Mouse (Mus musculus) gastrocnemius, postnatal 36 days (tissue): Measurements from ENCODE around the gene Trappc11. TPM values are rescaled to one million over a fixed set of nuclear protein-coding genes. Genes with fewer than 3 reads are reported as not detected.

Experiments
- DNase-seq, 2 experiments: peaks; one replicate each; pipeline ENCODE4 v3.0.0; 2022
- intact Hi-C: fragments of 180-260 bp; cut with DNase I; formaldehyde crosslinking; loops from one replicate; pipeline ENCODE4 v1.15.1; 2025
- long read RNA-seq, 2 experiments: library from polyadenylated mRNA; stranded (forward); transcript quantifications; one replicate each; pipeline ENCODE4 v2.0.0; 2021
- total RNA-seq, 2 experiments: library from RNA; stranded (reverse); gene quantifications; 2 replicates each; pipeline ENCODE4 v1.2.3; 2021

Trappc11 gene
- 10 to 100 TPM; 15.8 to 18.3 TPM for total RNA-seq
- long read RNA-seq, experiment 1, full-length matches to known transcripts, result 2 of 10 reads
- long read RNA-seq, experiment 1, partial matches to known transcripts, result 7 of 10 reads
- long read RNA-seq, experiment 1, other reads (novel, unspliced or antisense), result 1 of 10 reads
- long read RNA-seq, experiment 2, full-length matches to known transcripts, result 2 of 16 reads
- long read RNA-seq, experiment 2, partial matches to known transcripts, result 2 of 16 reads
- long read RNA-seq, experiment 2, other reads (novel, unspliced or antisense), result 12 of 16 reads

DNA sequence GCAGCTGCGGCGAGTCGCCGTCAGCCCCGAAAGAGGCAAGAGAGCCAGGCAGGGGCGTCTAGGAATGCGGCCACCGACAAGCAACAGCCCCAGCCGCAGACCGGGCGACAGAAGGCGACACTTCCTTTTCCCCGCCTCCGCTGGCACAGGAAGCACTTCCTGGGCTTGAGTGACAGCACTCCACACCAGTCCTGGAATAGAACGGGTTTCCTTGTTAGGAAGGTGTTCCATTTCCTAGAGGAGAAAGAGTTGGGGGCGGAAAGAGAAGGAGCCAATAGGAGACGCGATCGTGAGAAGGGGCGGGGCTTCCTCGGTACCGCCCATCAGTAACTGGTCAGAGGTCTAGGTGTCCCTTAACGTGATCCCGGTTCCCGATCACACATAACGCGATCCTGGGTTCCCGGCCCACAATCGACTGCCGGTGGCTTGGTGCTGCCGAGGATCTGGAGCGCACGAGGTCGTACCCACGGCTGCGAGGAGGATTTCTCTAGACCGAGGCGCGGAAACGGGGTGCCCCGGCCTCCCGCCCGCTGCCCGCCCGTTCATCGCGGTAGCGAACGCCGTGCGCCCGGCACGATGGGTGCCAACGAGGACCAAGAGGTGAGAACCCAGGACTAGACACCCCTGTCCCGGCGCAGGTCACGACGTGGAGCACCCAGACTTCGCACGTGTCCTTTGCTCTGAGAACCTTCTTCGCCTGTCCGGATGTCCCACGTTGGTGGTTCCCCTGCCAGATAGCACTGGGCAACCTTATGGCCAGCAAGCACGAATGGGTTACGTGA is at the start of gene Trappc11, which contains the start of gene Rwdd4a:
Gene Trappc11, minus strand, starts transcription at position 127 of the 782 bp plus-strand sequence.
Gene Rwdd4a, plus strand, starts transcription at position 321 of the 782 bp plus-strand sequence.
- intact Hi-C loops, result no loop called here
- DNase-seq, result peak; percentile 93 to 98

DNA sequence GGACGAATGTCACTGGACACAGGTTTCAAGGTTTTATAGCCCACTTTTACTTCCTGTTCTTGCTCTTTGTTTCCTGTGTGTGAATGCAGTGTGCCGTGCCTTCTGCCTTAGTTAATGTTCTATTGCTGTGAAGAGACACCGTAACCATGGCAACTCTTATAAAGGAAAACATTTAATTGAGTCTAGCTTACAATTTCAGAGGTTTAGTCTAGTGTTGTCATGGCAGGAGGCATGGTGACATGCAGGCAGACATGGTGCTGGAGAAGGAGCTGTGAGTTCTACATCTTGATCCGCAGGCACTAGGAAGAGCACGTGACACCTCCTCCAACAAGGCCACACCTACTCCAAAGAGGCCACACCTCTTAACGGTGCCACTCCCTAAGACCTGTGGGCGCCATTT is 48.2 kb upstream of the Trappc11 start:
- intact Hi-C loops, result no loop called here
- no peak for DNase-seq

DNA sequence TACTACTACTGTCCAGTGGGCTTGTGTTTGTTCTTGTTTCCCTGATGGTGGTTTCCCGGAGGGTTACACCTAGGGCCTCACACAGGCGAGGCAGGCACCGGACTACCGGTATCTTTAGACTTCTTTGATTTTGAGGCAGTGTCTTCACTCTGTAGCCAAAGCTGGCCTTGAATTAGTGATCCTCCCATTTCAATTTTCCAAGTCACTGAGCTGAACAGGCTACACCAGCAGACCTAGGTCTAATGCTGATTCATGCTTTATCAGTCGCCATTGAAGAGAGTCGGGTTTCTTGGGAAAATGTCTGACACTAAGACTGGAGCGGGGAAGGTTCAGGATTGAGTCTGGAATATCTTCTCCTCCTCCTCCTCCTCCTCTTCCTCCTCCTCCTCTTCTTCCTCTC is 40.2 kb upstream of the Trappc11 start:
- intact Hi-C loops, result no loop called here
- no peak for DNase-seq

DNA sequence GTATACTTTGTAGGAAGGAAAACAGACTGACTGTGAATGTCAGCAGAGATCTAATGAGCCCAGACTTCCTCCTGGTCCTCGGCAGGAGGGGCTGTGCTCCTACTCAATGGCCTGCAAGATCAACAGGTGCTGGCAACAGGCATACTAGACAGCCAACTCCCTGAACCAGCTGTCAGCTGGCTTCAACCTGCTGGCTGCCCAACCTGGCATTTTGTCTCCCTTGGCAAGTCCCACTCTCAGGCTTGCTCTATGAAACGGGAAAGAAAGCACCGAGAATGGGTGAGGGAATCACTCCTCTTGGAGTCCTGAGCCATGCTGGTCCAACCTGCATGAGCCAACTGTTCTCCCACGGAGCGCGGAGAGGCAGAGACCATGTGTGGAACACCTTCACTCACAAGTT is 36.9 kb upstream of the Trappc11 start:
- DNase-seq, result peak; percentile 43 to 53
- intact Hi-C loops, result no loop called here

DNA sequence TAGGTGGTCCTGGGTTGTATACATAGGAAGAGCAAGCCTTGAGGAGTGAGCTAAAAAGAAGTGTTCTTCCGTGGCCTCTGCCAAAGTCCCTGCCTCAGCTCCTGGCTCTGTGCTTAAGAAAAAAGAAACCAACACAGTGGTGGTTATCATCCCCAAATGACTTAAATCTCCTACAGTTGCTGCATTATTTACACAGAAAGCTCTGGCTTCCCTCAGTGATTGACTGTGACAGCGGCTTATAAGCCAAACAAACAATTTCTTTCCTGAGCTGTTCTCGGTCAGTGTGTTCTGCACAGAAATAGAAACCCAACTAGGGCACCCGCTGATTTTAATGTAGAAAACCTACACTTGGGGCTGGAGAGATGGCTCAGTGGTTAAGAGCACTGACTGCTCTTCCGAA is 34.8 kb upstream of the Trappc11 start:
- DNase-seq, result no peak
- intact Hi-C loops, result no loop called here

DNA sequence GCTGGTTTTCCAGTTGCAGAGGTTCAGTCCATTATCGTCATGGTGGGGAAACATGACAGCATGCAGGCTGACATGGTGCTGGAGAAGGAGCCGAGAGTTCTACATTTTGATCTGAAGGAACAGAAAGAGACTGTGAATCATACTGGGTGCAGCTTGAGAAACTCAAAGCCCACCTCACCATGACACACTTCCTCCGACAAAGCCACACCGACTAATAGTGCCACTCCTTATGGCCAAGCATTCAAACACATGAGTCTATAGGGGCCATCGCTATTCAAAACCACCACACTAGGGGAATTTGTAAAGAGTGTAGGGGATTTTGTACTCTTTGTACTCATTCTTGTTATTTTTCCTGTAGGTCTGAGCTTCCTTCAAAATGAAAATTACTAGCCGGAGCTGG is 33.3 kb upstream of the Trappc11 start:
- intact Hi-C loops, result no loop called here

DNA sequence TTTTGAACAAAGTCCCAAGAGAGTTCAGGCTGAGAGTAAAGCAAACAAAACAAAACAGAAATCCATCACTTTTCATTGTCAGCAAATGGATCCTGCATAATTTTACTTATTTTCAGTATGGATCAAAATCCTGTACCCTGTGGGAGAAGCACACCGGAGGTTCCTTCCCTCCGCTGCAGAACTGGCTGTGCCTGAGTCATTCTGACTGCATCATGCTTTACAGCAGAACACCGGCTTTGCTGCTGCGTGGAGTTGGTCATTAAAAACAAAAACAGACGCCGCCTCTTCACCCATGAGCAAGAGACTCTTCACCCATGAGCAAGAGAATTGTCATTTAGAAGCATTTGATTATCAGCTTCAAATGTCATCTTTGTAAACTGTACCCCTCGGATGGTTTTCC is 27.5 kb upstream of the Trappc11 start:
- DNase-seq, result no peak
- intact Hi-C loops, result no loop called here

More for the DNA sequence above, 33.3 kb upstream of the Trappc11 start:
- DNase-seq, result no peak

DNA sequence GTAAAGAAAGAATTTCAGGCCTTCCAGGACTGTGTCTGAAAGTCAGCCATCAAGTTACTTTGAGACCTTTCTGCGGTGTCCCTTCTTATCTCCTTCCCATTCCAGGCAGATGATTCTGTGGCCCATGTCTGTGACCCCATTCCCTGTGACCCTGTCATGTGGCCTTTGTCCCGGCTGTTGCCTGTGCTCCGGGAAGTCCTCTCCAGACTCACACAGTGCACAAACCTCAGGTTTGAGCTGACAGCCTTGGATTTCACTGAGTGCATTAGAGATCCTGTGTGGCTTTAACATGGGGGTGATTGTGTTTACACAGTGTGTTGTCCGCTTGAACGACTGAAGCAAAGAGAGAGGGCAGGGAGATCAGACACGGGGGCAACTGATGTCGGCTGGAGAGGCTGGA is 25.0 kb upstream of the Trappc11 start:
- intact Hi-C loops, result no loop called here
- DNase-seq, result no peak

DNA sequence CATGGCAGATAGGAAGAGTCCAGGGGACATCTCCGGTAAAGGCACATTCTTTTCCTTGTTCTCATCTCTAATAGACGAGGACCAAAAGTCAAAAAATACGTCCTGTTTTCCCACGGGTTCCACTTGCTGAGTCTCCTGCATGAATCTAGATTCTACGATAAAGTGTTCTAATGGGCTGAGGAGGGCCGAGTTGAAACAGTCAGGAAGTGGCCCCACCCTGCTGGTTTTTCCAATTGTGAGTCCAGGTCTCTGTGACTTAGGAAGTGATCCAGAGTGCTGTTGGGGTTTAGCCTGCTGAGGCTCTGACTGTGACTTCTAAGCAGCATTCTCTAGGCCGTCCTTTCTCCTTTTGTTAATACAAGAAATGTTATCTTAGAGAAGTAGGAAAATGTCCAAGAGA is 23.2 kb upstream of the Trappc11 start:
- intact Hi-C loops, result no loop called here
- no peak for DNase-seq

DNA sequence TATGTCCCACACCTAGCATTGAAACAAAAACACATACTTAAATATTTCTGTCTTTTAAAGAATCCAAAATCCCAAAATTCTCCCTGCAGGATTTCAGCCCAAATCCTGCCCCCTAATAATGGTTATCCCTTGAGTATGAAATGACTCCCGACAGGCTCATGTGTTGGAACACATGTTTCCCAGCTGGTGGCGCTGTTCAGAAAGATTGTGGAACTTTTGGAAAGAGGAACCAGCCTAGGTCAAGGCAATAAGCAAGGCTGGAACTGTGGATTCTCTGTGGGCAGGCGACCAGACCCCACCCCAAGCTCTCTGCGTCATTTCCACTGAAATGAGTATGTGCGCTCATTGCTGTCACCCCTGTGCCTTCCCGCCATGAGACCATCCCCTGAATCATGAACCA is 20.3 kb upstream of the Trappc11 start:
- intact Hi-C loops, result no loop called here
- no peak for DNase-seq

DNA sequence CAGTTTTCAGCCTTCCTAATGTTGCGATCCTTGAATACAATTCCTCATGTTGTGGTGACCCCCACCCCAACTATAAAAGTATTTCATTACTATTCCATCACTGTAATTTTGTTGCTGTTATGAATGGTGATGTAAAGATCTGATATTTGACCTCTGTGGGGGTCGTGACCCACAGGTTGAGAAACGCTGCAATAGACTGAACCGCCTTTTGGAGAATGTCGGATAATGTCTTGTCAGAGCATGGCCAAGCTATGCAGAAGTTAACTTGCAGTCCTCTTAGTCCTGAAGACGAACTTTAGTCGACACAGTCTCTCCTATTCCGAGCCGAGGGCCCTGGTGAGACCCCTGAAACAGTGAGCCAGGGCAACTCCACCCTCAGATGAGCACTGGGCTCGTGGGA is 13.8 kb upstream of the Trappc11 start:
- no peak for DNase-seq
- intact Hi-C loops, result no loop called here

DNA sequence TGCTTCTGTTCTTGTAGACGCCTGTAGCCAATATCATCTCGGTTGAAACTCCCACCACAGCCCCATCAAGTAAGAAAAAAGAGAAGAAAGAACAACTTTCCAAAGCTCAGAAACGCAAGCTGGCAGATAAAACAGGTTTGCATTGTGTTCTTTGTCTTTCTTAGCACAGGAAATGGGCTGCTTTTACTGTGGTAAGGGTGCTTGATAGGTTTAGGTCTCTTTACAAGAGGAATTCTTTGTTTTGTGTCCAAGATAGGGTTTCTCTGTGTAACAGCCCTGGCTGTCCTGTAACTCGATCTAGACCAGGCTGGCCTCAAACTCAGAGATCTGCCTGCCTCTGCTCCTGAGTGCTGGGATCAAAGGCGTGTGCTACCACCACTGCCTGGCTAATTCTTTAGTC is 10.8 kb upstream of the Trappc11 start:
- no peak for DNase-seq
- intact Hi-C loops, result no loop called here

DNA sequence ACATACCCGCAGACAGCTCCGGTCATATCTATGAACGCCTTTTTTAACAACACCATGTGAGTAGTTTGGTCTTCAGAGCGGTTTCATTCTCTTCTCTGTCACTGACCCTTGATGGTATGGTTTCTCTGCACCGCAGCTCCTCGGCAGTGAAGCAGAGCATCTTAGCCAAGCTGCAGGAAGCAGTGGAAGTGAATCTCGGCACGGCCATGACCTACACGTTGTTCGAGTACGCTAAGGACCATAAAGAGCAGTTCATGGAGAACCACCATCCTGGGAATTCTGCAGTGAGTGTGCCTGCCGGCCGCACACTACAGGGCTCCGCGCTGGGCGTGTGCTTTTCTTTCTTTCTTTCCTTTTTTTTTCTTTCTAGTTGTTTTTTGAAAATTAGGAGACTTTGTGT is 9.5 kb upstream of the Trappc11 start:
- no peak for DNase-seq
- intact Hi-C loops, result no loop called here

DNA sequence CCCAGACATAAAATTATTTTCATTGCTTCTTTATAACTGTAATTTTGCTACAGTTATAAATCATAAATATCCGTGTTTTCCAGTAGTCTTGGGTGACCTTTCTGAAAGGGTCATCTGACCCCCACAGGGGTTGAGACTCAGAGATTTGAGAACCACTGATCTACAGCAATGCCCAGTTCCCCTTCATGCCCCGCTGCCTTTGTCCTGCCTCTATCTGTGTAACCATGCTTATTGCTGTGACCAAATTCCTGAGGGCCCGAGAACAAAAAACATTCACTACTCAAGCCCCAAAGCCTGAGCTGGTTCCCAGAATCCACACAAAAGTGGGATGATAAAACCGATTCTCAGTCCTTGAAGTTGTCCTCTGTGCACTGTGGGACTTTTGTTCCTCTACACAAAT is 5.1 kb upstream of the Trappc11 start:
- intact Hi-C loops, result no loop called here

DNA sequence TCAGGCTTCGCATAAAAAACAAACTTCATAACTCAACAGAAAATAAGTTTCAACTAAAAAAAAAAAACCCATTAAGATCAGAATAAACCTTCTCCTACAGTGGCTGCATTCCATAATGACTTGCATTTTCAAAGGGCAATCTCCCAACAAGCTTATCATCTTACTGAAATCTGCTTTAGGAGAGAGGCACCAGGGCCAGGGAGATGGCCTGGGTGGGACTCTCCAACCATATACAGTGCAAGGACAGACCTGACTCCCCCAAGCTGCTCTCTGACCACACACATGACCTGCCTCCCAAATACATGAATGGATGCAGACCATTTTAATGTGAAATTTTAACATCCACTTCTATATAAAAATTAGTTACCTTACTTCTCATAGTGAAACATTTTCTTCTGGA is 5.2 kb downstream of the Trappc11 start:
- intact Hi-C loops, result no loop called here

More for the DNA sequence above, 5.1 kb upstream of the Trappc11 start:
- no peak for DNase-seq

DNA sequence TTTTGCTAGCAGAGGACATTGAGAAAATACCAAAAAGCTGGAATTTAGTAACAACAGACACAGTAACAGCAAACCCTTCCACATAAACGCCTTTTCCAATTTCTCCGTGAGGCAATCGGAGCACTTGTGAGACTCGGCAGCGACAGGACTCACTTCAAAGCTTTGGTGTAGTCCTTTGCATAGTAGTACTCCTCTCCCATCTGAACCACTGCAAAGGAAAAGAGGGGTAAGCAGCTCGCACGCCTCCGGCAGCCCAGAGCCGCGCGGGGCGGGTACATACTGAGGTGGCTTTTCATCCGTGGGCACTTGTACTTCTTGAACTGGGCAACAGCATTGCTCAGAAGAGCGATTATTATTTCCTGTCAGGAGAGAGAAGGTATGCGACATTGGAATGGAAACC is 19.7 kb downstream of the Trappc11 start:
- intact Hi-C loops, result no loop called here
- DNase-seq, result no peak

More for the DNA sequence above, 5.2 kb downstream of the Trappc11 start:
- no peak for DNase-seq

DNA sequence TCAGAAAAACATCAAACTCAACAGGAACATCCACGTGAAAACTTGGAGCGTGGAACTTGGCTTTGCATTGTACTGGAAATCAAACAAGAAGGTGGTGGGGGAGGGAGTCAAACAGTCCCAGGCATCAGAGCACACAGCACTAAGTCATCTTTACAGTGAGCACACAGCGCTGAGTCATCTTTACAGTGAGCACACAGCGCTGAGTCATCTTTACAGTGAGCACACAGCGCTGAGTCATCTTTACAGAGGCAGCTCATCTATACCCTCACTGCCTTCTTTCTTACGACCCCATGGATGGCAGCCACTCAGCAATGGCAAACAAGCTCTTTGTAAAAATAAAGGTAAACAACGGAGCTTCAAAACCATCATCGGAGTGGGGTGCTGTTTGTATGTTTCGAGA is 22.3 kb downstream of the Trappc11 start:
- intact Hi-C loops, result no loop called here
- no peak for DNase-seq

DNA sequence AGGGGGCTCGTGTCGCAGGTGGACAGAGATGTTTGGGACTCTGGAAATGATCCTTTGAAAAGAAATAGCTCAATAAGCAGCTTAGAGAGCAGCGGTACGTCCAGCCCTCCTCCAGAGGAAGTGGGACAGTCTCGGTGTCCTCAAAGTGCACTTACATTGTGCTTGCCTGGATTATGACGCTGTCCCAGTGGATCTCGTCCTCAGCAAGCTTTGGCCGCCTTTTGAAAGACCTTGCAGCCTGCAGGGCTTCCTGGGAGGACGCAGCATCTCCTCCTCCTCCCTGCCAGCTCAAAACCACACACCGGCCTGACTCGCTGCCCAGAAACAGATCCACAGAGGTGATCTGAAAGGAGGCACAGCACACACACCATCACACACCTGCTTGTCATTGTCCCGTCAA is 27.8 kb downstream of the Trappc11 start:
- no peak for DNase-seq
- intact Hi-C loops, result no loop called here

DNA sequence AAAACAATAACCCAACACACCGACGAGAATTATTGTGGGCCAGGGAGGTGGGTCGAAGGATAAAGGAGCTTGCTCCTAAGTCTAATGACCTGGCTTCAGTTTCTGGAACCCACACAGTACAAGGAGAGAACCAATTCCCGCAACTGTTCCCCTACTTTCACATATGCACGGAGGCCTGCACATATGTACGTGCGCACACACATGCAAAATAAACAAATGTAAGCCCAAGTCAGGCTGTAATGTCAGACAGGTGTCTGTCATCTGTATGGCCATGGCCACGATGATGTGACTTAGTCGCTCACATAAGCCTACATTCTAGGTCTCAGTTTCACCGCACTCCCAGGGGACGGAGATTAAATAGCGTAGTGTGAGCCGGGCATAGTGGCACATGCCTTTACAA is 30.7 kb downstream of the Trappc11 start:
- intact Hi-C loops, result no loop called here
- no peak for DNase-seq

DNA sequence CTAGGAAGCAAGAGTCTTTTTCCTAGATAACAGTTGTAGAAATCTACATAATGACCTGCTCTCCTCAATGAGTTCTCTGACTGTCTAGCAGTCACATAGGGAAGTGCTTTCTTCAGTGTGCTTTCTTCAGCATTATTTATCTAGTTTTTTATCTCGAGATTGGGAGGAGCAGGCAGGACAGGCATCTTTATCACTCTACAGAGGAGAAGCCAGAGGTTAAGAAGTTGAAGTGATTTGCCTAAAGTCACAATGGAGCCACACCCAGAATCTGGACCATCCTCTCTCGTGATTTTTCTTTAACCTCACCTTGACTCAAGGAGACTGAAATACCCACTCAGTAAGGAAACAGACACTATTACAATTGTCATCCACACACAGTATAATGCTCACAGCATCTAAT is 31.3 kb downstream of the Trappc11 start:
- intact Hi-C loops, result no loop called here

DNA sequence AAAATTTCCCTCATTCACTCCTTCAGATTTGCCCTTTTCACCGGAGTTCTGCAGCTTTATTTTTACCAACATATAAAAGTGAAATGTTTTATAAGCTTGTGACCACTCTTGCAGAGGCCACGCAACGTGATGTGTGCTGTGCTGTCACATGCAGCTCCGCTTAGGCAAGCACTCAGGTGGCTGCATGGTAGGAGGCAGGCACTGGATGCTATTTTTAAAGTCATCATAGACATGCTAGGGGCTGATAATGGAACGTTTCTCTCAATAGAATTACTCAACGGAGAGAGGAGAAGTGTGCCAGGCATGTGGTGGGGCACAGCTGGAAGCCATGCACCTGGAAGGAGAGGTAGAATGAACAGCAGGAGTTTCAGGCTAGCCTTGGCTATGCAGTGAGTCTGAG is 37.8 kb downstream of the Trappc11 start:
- intact Hi-C loops, result no loop called here
- DNase-seq, result no peak

More for the DNA sequence above, 31.3 kb downstream of the Trappc11 start:
- no peak for DNase-seq

DNA sequence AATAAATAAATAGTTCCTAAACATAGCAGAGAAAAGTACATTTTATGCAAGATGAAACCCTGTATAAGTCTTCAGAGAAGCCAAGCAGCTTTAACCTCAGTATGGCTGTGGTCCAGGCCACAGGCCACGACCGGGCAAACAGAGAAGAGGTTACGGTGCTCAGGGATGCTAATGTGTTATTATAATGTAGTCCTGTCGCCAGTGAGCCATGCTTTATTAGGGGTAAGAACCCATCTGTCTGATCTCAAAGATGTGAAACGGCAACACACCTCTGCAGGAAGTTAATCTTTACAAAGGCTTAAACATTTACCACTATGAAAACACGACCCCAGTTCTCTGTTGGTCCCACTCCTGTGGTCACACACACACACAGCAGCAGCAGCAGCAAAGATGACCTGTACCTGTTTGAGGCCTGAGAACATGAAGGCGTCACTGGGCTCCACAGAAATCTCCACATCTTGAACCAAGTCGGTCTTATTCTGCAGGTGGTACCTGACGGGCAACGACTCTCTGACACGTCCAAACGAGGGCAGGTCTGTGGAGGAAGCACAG is 38.6 kb downstream of the Trappc11 start:
- DNase-seq, result no peak
- intact Hi-C loops, result no loop called here
